Mouse (Mus musculus) megakaryocyte progenitor cell, adult 5-6 weeks (primary cell): ENCODE results near the gene Kdm5b. TPM values are rescaled to one million over a fixed set of nuclear protein-coding genes. Genes with fewer than 3 reads are reported as not detected.

Experiments
- ATAC-seq: replicated peaks from 2 replicates; pipeline ENCODE4 v1.8.0; 2016; ENCODE audit warnings: mild to moderate bottlenecking, moderate TSS enrichment, inconsistent platforms; ENCODE audit not compliant: poor library complexity
- total RNA-seq, 2 experiments: library from RNA; stranded (forward) in 1 of 2; stranded (reverse) in 1 of 2; fragments of 157-497, 149-512 nt in 1 of 2; fragments of 200-1000 nt in 1 of 2; gene quantifications; 2 replicates each; pipeline versions ENCODE4 v1.2.3 to v1.2.4; 2015 to 2017

Kdm5b gene
- total RNA-seq, 2 experiments from 2014 or later = 18.0 to 24.2 TPM

- ATAC-seq = no peak
Observed at GRCm38 (mm10) chr1:134580796-134581195, 20.8 kb downstream of the Kdm5b start.

- no peak for ATAC-seq
Observed at GRCm38 (mm10) chr1:134583560-134583959, 23.6 kb downstream of the Kdm5b start.

GRCm38 (mm10) chr1:134589676-134590075 is 29.7 kb downstream of the Kdm5b start:
- ATAC-seq = no peak

GRCm38 (mm10) chr1:134591773-134592172 is 31.8 kb downstream of the Kdm5b start:
- ATAC-seq = no peak

- ATAC-seq = peak; percentile 64
Observed at GRCm38 (mm10) chr1:134597339-134598054, 37.5 kb downstream of the Kdm5b start.

- ATAC-seq = no peak
Observed at GRCm38 (mm10) chr1:134604086-134604485, 44.1 kb downstream of the Kdm5b start.

GRCm38 (mm10) chr1:134605670-134606069 is 45.7 kb downstream of the Kdm5b start:
- no peak for ATAC-seq

GRCm38 (mm10) chr1:134606381-134606780 is 46.4 kb downstream of the Kdm5b start:
- peak; percentile 42; the same call in 1 of the 2 replicates for ATAC-seq

GRCm38 (mm10) chr1:134607279-134607678 is 47.3 kb downstream of the Kdm5b start:
- ATAC-seq = 0 out of 2 replicates have a peak, but pooled peaks have one; percentile 31

- ATAC-seq = no peak
Observed at GRCm38 (mm10) chr1:134609172-134609571, 49.2 kb downstream of the Kdm5b start.

- ATAC-seq = peak; percentile 69
Observed at GRCm38 (mm10) chr1:134614554-134614953, 54.6 kb downstream of the Kdm5b start.

- ATAC-seq = peak; percentile 99
Observed at GRCm38 (mm10) chr1:134614988-134615387, 55.0 kb downstream of the Kdm5b start.

- no peak for ATAC-seq
Observed at GRCm38 (mm10) chr1:134617656-134618055, 57.7 kb downstream of the Kdm5b start.

GRCm38 (mm10) chr1:134625325-134625724 is 65.4 kb downstream of the Kdm5b start:
- ATAC-seq = no peak

- no peak for ATAC-seq
Observed at GRCm38 (mm10) chr1:134629455-134629854, 69.5 kb downstream of the Kdm5b start.

GRCm38 (mm10) chr1:134634296-134634695 is 74.3 kb downstream of the Kdm5b start:
- no peak for ATAC-seq

GRCm38 (mm10) chr1:134636245-134636644 is 76.3 kb downstream of the Kdm5b start:
- ATAC-seq = no peak

- peak; percentile 83 for ATAC-seq
Observed at GRCm38 (mm10) chr1:134636684-134637083, 76.7 kb downstream of the Kdm5b start.

- ATAC-seq = no peak
Observed at GRCm38 (mm10) chr1:134638041-134638440, 78.1 kb downstream of the Kdm5b start.

GRCm38 (mm10) chr1:134638522-134638921 is 78.6 kb downstream of the Kdm5b start:
- ATAC-seq = peak; percentile 42; the same call in 1 of the 2 replicates

GRCm38 (mm10) chr1:134639460-134639859 is 79.5 kb downstream of the Kdm5b start:
- ATAC-seq = no peak

- ATAC-seq = 0 out of 2 replicates have a peak, but pooled peaks have one; percentile 20
Observed at GRCm38 (mm10) chr1:134641507-134641906, 81.5 kb downstream of the Kdm5b start.

GRCm38 (mm10) chr1:134643702-134644101 is 83.7 kb downstream of the Kdm5b start:
- no peak for ATAC-seq
